Mouse (Mus musculus): Measurements from ENCODE around the gene Top2a. TPM values are rescaled to one million over a fixed set of nuclear protein-coding genes. Genes with fewer than 3 reads are reported as not detected.

Gene Top2a
- polyA plus RNA-seq, 1 experiment: 674 TPM

DNA sequence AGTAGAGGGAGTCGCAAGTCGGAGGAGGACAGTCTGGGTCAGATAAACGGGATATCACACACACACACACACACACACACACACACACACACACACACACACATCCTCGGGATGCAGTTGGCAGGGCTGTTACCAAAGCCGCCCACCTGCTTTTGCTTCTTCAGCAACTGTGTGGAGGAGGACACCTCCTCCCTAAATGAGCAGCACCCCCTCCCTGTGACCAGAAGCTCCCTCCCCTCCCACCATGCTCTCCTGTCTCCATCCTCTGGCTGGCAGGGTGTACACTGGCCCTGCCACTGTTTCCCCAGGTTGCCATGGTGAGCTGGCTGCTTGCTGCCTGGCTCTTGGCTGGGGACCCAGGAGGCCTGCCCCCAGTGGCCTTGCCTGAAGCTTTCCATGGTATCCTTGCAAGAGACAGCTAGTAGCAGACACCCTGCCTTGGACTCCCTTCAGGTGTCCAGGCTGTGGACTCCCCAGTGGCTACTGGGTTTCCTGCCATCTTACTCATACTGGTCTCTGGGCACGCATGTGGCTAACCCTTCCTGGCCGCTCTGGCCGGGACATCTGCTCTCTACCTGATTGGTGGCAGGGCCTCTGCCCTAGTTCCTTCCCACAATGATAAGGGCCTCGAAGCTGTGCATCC, 57.4 kb downstream of the Top2a start:
- H3K27ac ChIP-seq (ENCODE audit: insufficient read depth, low read length): peak overlapping the region; percentile 69; the same call in 1 of the 2 replicates
- H3K9ac ChIP-seq (ENCODE audit: low read depth, poor library complexity, severe bottlenecking): 0 out of 2 replicates have a peak overlapping the region, but pooled peaks have one; percentile 27
- no peaks in the 10 kb centered on the region for H3K27me3 ChIP-seq (ENCODE audit: control insufficient read depth, insufficient read depth, low read length, poor library complexity, severe bottlenecking)

DNA sequence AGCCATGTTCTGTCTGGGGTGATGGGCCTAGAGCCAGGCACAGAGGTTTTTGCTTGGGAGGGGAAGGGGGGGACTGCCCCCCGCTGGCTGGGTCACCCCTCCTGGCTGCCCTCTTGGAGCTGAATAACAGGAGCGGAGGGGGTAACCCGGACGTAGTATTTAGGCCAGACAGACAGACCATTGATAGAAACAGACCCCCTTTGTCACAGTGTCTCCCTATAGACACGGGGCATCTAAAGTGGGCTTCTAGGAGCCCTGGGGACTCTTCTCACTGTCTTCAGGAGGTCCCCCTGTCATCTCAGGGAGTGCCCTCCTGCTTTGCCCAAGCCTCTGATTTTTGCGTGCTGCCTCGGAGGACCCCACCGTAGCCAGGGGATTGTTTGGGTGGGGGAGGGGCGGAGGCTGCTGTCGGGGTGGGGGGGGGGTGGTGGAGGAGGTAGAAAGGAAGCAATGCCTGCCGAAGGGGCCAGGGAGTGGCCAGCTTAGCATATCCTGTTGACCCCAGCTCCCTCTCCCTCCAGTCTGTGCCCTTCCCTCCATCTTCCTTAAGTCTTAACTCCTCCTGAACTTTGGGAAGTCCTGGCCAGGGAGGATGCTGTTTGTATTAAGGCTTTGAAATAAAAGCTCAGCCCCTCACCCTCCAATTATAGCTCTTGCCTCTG, 58.4 kb downstream of the Top2a start:
- H3K4me3 ChIP-seq (ENCODE audit: low read depth, low read length): peak overlapping the region; percentile 45
- TF ChIP-seq EP300 (IDR thresholded peaks at IDR 0.05; ENCODE audit: insufficient read depth, low read depth, low read length) (peak; percentile 85), POLR2A (IDR thresholded peaks at IDR 0.05; ENCODE audit: insufficient read depth, low read length) (no peak)
- H3K9ac ChIP-seq (ENCODE audit: low read depth, poor library complexity, severe bottlenecking): peak overlapping the region; percentile 27
- H3K27ac ChIP-seq (ENCODE audit: insufficient read depth, low read length): peak overlapping the region; percentile 71
- H3K36me3 ChIP-seq (ENCODE audit: control insufficient read depth, insufficient read depth, low read length, poor library complexity, severe bottlenecking): peaks cover 22% of the 10 kb centered on the region
- no peaks in the 10 kb centered on the region for H3K27me3 ChIP-seq (ENCODE audit: control insufficient read depth, insufficient read depth, low read length, poor library complexity, severe bottlenecking)
- no peaks in the 10 kb centered on the region for H3K9me3 ChIP-seq (replicated peaks; ENCODE audit: control insufficient read depth, insufficient read depth, low read length, poor library complexity, severe bottlenecking)
- H3K4me1 ChIP-seq (ENCODE audit: control insufficient read depth, insufficient read depth, low read length): peaks cover 13% of the 10 kb centered on the region

More for the DNA sequence above, 57.4 kb downstream of the Top2a start:
- TF ChIP-seq CTCF (IDR thresholded peaks at IDR 0.05; ENCODE audit: low read depth, low read length): no peak
- no peak for TF ChIP-seq POLR2A (IDR thresholded peaks at IDR 0.05; ENCODE audit: insufficient read depth, low read length)
- no peak for TF ChIP-seq EP300 (IDR thresholded peaks at IDR 0.05; ENCODE audit: insufficient read depth, low read depth, low read length)
- Histone ChIP-seq H3K4me3 (ENCODE audit: low read depth, low read length) (no peak overlapping the region), H3K4me1 (ENCODE audit: control insufficient read depth, insufficient read depth, low read length) (peaks cover 14% of the 10 kb centered on the region), H3K9me3 (replicated peaks; ENCODE audit: control insufficient read depth, insufficient read depth, low read length, poor library complexity, severe bottlenecking) (no peaks in the 10 kb centered on the region), H3K36me3 (ENCODE audit: control insufficient read depth, insufficient read depth, low read length, poor library complexity, severe bottlenecking) (peaks cover 32% of the 10 kb centered on the region)

DNA sequence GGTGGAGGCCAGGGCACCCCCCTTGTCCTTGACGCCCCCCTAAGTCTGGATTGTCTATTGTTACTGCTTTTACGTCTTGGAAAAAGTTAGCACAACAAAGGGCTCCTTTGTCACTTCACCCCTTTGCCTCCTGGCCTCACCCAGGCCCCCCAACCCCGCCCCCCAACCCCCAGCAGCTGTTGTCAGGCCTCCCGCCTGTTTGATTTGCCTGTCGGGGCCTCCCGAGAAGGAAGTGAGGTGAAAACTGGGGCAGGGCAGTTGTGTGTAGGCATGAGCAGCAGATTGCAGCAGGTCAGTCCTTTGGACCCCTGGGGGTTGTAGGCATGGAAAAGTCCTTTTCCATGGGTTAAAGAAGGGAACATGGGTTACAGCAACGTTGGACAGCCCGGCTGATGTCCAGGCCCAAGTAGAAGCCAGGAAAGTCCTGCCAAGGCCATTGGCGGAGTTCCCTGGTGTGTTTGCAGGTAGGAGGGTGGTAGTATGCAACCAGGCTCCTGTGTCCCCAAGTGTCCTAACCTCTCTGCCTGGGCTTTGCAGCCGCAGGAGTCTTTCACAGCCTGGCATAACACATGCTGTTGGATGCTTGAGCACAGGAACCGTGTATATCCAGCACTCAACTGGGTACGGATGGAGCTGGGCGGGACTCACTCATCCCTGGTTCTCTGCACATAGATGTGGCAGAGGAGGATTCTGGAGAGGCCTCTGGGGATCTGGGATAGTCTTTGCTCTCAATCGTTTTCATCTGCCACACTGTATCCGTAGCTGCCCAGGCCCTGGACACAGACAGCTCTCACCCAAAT, 59.2 kb downstream of the Top2a start:
- Histone ChIP-seq H3K36me3 (ENCODE audit: control insufficient read depth, insufficient read depth, low read length, poor library complexity, severe bottlenecking) (peaks cover 15% of the 10 kb centered on the region), H3K27ac (ENCODE audit: insufficient read depth, low read length) (peak overlapping the region; percentile 76), H3K9me3 (replicated peaks; ENCODE audit: control insufficient read depth, insufficient read depth, low read length, poor library complexity, severe bottlenecking) (no peaks in the 10 kb centered on the region), H3K9ac (ENCODE audit: low read depth, poor library complexity, severe bottlenecking) (peak overlapping the region; percentile 27), H3K27me3 (ENCODE audit: control insufficient read depth, insufficient read depth, low read length, poor library complexity, severe bottlenecking) (no peaks in the 10 kb centered on the region), H3K4me1 (ENCODE audit: control insufficient read depth, insufficient read depth, low read length) (peaks cover 13% of the 10 kb centered on the region), H3K4me3 (ENCODE audit: low read depth, low read length) (peak overlapping the region; percentile 45)
- peak; percentile 87; the same call in 1 of the 2 replicates for TF ChIP-seq EP300 (IDR thresholded peaks at IDR 0.05; ENCODE audit: insufficient read depth, low read depth, low read length)
- no peak for TF ChIP-seq POLR2A (IDR thresholded peaks at IDR 0.05; ENCODE audit: insufficient read depth, low read length)

DNA sequence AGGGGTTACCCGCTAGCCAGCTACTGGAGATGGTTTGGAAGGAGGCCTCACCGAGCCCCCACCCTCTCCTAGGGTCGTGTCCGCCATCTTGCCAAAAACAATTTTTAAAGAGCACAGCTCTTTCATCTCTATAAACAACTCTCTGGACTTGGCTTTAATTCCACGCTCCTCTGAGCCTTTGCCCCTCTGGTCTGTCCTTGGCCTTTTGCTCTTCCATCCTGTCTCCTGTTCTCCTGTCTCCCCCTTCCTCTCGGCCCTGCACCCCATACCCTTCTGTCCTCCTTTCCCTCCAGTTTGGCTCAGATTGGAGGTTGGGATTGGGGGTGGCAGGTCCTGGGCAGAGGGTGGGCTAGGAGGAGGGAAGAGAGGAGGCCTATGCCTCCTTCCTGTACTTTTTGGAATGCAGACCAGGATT, 59.8 kb downstream of the Top2a start:
- Histone ChIP-seq H3K9me3 (replicated peaks; ENCODE audit: control insufficient read depth, insufficient read depth, low read length, poor library complexity, severe bottlenecking) (no peaks in the 10 kb centered on the region), H3K4me3 (ENCODE audit: low read depth, low read length) (peak overlapping the region; percentile 66), H3K36me3 (ENCODE audit: control insufficient read depth, insufficient read depth, low read length, poor library complexity, severe bottlenecking) (peaks cover 11% of the 10 kb centered on the region), H3K27me3 (ENCODE audit: control insufficient read depth, insufficient read depth, low read length, poor library complexity, severe bottlenecking) (no peaks in the 10 kb centered on the region), H3K27ac (ENCODE audit: insufficient read depth, low read length) (peak overlapping the region; percentile 76), H3K9ac (ENCODE audit: low read depth, poor library complexity, severe bottlenecking) (peak overlapping the region; percentile 73), H3K4me1 (ENCODE audit: control insufficient read depth, insufficient read depth, low read length) (peaks cover 13% of the 10 kb centered on the region)
- no peak for TF ChIP-seq POLR2A (IDR thresholded peaks at IDR 0.05; ENCODE audit: insufficient read depth, low read length)
- no peak; the same call in 1 of the 2 replicates for TF ChIP-seq EP300 (IDR thresholded peaks at IDR 0.05; ENCODE audit: insufficient read depth, low read depth, low read length)
- TF ChIP-seq CTCF (IDR thresholded peaks at IDR 0.05; ENCODE audit: low read depth, low read length): no peak

DNA sequence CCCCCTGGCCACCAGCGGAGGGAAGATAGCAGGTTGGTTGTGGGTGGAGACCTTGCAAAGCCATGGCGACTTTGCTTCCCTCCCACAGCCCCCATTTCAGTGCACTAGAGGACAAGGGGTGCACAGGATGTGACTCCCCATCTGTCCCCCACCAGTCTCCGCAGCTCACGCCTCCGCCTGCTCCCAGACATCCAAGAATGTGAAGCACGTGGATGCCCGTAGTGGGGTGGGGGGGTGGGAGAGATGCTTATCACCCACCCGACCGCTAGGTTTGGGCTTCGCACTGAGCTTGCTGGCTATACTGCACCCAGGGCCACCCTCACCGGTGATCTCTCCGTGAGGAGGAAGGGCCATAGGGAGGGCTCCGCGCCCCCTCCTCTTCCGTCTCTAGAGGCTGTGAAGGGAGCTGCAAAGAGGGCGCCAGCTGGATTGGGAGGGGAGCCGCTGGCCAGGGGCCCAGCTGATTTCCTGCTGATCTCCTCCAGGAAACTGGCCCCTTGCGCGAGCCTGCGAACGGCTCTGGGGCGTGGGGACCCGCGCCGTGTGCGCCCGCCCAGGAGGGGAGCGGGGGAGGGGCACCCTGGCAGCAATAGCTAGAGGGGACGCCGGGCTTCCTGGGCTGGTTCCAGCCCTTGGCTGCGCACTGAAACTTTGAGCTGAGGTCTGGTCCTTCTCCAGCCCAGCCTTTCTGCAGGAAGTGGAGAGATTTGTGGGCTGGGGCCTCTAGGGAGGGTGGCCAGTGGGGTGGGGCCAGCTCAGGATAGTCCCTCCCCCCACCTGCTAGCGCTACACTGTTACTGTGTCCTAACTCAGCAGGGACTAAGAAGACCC, 60.6 kb downstream of the Top2a start:
- Histone ChIP-seq H3K4me3 (ENCODE audit: low read depth, low read length) (peak overlapping the region; percentile 66), H3K27ac (ENCODE audit: insufficient read depth, low read length) (peak overlapping the region; percentile 80), H3K27me3 (ENCODE audit: control insufficient read depth, insufficient read depth, low read length, poor library complexity, severe bottlenecking) (no peaks in the 10 kb centered on the region), H3K9me3 (replicated peaks; ENCODE audit: control insufficient read depth, insufficient read depth, low read length, poor library complexity, severe bottlenecking) (no peaks in the 10 kb centered on the region), H3K9ac (ENCODE audit: low read depth, poor library complexity, severe bottlenecking) (peak overlapping the region; percentile 73), H3K4me1 (ENCODE audit: control insufficient read depth, insufficient read depth, low read length) (peaks cover 10% of the 10 kb centered on the region), H3K36me3 (ENCODE audit: control insufficient read depth, insufficient read depth, low read length, poor library complexity, severe bottlenecking) (peaks cover 11% of the 10 kb centered on the region)
- TF ChIP-seq EP300 (IDR thresholded peaks at IDR 0.05; ENCODE audit: insufficient read depth, low read depth, low read length): peak; percentile 55; the same call in 1 of the 2 replicates
- no peak for TF ChIP-seq POLR2A (IDR thresholded peaks at IDR 0.05; ENCODE audit: insufficient read depth, low read length)
- TF ChIP-seq CTCF (IDR thresholded peaks at IDR 0.05; ENCODE audit: low read depth, low read length): no peak

Measured in ES-Bruce4 (cell line).